Mouse (Mus musculus): ENCODE measurements around the gene Znrd1.

DNA sequence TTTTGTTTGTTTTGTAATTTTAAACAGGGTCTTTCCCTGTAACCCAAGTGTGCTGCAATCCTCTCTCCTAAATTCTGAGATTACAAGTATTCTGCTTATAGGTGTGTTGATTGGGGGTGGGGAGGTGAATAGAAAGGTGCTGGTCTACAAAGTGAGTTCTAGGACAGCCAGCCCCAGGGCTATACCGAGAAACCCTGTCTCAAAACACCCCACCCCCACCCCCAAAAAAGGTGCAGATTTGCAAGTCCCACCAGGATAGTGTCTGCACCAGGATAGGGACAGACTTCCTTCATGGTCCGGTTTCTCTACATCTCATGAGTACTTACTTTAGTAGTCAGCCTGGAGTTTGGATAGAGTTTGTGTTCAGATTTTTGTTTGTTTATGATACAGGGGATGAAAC is 40.1 kb upstream of the Znrd1 start:
- no peak for TF ChIP-seq GATA1 (IDR thresholded peaks at IDR 0.05; ENCODE audit: borderline replicate concordance, low read length)
- no peak for TF ChIP-seq CTCF (IDR thresholded peaks at IDR 0.05; ENCODE audit: low read depth, low read length)
- no peak for TF ChIP-seq TAL1 (conservative IDR thresholded peaks at IDR 0.05; ENCODE audit: low read depth, low read length)
- no peak for TF ChIP-seq POLR2AphosphoS5 (IDR thresholded peaks at IDR 0.05; ENCODE audit: insufficient replicate concordance, low read depth, low read length)
- TF ChIP-seq GATA2 (IDR thresholded peaks at IDR 0.05; ENCODE audit: borderline replicate concordance, low read depth, low read length): no peak
